Mouse (Mus musculus) intestine, embryonic 16.5 days (tissue): ENCODE results near the gene Dnajc16. TPM values are rescaled to one million over a fixed set of nuclear protein-coding genes. Genes with fewer than 3 reads are reported as not detected.

Experiments used
- ATAC-seq: fragments of 200-750 bp; cut with Nextera tagmentation; 2 replicates; pipeline ENCODE4 v1.8.0; 2017; ENCODE audit warnings: moderate TSS enrichment, moderate library complexity
- H3K27ac ChIP-seq: fragments of 300-500 bp; sonication (generic); 2 replicates; pipeline ENCODE4 v1.5.1; 2014; ENCODE audit warnings: mild to moderate bottlenecking, low read length
- H3K27me3 ChIP-seq: fragments of 300-500 bp; sonication (generic); replicated peaks from 2 replicates; pipeline ENCODE4 v1.6.1; 2014; ENCODE audit warnings: low read length, control low read depth, mixed read lengths; ENCODE audit not compliant: control insufficient read depth, insufficient read depth
- H3K36me3 ChIP-seq: fragments of 300-500 bp; sonication (generic); 2 replicates; pipeline ENCODE4 v1.6.1; 2014; ENCODE audit warnings: low read length, control low read depth; ENCODE audit not compliant: control insufficient read depth, insufficient read depth
- H3K4me1 ChIP-seq: fragments of 300-500 bp; sonication (generic); 2 replicates; pipeline ENCODE4 v1.6.1; 2014; ENCODE audit warnings: low read length, control low read depth, mixed read lengths; ENCODE audit not compliant: control insufficient read depth, insufficient read depth
- H3K4me2 ChIP-seq: fragments of 300-500 bp; sonication (generic); 2 replicates; pipeline ENCODE4 v1.6.1; 2014; ENCODE audit warnings: low read depth, low read length, control low read depth
- H3K4me3 ChIP-seq: fragments of 300-500 bp; sonication (generic); 2 replicates; pipeline ENCODE4 v1.5.1; 2014; ENCODE audit warnings: mild to moderate bottlenecking, low read length
- H3K9ac ChIP-seq: fragments of 300-500 bp; sonication (generic); 2 replicates; pipeline ENCODE4 v1.6.1; 2014; ENCODE audit warnings: low read depth, low read length
- H3K9me3 ChIP-seq: fragments of 300-500 bp; sonication (generic); 2 replicates; pipeline ENCODE4 v1.6.1; 2016; ENCODE audit warnings: low read length, control low read depth; ENCODE audit not compliant: control insufficient read depth
- WGBS: fragments of 180-500 bp; shearing (Covaris S2); extraction: QIAGEN DNeasy Blood & Tissue Kit; methylation state at CpG from one replicate; pipeline ENCODE4 v1.1.7; 2014; 5-methylcytosine and 5-hydroxymethylcytosine counted together
- polyA plus RNA-seq: library from polyadenylated mRNA; unstranded; fragments of >200 nt; fragmentation: Nextera tagmentation; extraction: Ambion mirVana; gene quantifications from 2 replicates; pipeline ENCODE4 v1.2.1, GENCODE M21; 2015

Gene Dnajc16
- polyA plus RNA-seq, 1 experiment from 2014 or later, result 4.3 TPM

DNA sequence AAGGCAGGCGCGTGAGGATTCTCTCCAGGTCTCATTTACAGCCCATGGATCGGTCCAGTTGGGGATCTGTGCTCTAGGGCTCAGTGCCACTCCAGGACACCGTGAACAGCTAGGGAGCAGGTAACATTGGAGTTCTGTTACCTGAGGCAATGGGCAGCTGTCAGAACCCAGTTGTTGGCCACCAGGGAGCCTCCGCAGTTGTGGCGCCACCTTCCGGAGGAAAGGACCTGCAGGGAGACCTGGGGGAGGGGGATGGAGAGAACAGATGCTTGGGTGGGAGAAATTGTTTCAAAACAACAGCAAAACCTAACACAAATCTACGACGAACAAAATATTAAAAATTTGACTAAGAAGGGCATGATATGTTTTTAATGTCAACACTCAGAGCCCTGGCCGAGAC, 31.4 kb upstream of the Dnajc16 start:
- WGBS, result 72% methylated on average over 10 of the region's 10 CpGs
- no peaks in the 10 kb centered on the region for H3K9me3 ChIP-seq

DNA sequence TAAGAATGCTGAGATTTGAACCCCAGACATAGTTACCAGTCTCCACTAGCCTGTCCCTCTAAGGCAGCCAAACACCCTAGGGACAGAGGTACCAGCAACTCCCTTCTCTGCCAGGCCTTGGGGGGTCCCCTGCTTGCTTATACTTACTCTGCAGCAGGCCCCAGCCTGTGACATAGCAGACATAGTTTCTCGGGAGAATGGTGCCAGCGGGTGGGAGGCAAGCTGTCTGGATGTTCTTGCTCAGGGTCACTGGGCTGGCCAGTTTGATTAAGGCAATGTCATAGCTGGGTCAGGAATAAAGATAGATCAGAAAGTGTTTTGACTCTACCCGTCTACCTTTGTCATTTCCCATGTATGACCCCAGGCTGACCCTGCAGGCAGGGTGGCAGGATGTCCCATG, 30.4 kb upstream of the Dnajc16 start:
- Histone ChIP-seq H3K9ac (no peak overlapping the region), H3K27me3 (no peaks in the 10 kb centered on the region), H3K4me1 (no peaks in the 10 kb centered on the region), H3K27ac (no peak overlapping the region), H3K4me3 (no peak overlapping the region), H3K36me3 (no peaks in the 10 kb centered on the region), H3K9me3 (no peaks in the 10 kb centered on the region), H3K4me2 (no peak overlapping the region)
- 60% methylated on average over 3 of the region's 3 CpGs for WGBS
- ATAC-seq, result no peak

More for the DNA sequence above, 31.4 kb upstream of the Dnajc16 start:
- H3K27me3 ChIP-seq, result no peaks in the 10 kb centered on the region
- H3K4me2 ChIP-seq, result no peak overlapping the region
- H3K27ac ChIP-seq, result no peak overlapping the region
- no peak overlapping the region for H3K4me3 ChIP-seq
- H3K36me3 ChIP-seq, result no peaks in the 10 kb centered on the region
- H3K9ac ChIP-seq, result no peak overlapping the region
- no peaks in the 10 kb centered on the region for H3K4me1 ChIP-seq
- ATAC-seq, result no peak

DNA sequence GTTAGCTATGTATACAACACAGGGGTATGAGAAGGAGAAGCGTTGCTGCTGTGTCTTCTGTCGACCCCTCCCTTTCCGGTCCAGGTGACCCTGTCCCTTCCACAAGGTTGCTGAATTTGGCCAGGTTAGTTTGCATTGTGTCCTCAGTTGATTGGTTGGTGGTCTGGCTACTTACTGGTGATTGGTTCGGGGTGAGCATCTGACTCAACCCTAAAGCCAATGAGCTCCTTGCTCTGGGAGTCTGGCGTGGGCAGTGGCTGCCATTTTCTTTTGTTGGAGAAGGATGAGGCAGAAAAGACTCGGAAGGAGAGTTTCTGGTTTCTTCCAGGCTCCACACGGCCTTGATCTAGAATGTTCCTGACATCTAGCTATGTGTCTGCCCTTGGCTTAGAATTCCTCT, 28.6 kb upstream of the Dnajc16 start:
- H3K36me3 ChIP-seq, result no peaks in the 10 kb centered on the region
- ATAC-seq, result no peak
- no peak overlapping the region for H3K9ac ChIP-seq
- H3K27ac ChIP-seq, result no peak overlapping the region
- no peak overlapping the region for H3K4me2 ChIP-seq
- H3K9me3 ChIP-seq, result no peaks in the 10 kb centered on the region
- no peak overlapping the region for H3K4me3 ChIP-seq
- H3K4me1 ChIP-seq, result no peaks in the 10 kb centered on the region
- no peaks in the 10 kb centered on the region for H3K27me3 ChIP-seq
- 91% methylated on average over 7 of the region's 7 CpGs for WGBS

DNA sequence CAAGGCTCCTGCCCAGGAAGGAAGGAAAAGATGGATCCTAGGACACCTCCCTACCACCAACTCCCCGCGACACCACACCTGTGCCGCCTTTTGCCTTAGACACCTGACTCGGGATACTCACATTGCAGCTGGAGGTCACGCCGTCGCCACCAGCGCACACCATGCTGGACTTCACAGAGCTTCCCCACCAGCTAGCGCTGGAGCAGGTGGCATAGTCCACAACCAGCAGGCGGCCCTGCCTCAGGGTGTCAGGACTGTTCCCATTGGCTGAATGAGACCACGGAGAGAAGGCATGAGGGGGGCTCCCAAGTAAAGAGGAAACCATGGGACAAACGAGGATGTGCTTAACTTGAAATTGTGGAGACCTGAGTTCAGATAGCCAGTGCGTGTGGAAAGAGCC, 28.1 kb upstream of the Dnajc16 start:
- Histone ChIP-seq H3K9me3 (no peaks in the 10 kb centered on the region), H3K9ac (no peak overlapping the region), H3K4me2 (no peak overlapping the region), H3K4me1 (no peaks in the 10 kb centered on the region), H3K4me3 (no peak overlapping the region), H3K36me3 (0 out of 2 replicates have a peak, but pooled peaks cover under 1% of the 10 kb centered on the region), H3K27ac (no peak overlapping the region), H3K27me3 (no peaks in the 10 kb centered on the region)
- ATAC-seq, result no peak
- 90% methylated on average over 13 of the region's 13 CpGs for WGBS

DNA sequence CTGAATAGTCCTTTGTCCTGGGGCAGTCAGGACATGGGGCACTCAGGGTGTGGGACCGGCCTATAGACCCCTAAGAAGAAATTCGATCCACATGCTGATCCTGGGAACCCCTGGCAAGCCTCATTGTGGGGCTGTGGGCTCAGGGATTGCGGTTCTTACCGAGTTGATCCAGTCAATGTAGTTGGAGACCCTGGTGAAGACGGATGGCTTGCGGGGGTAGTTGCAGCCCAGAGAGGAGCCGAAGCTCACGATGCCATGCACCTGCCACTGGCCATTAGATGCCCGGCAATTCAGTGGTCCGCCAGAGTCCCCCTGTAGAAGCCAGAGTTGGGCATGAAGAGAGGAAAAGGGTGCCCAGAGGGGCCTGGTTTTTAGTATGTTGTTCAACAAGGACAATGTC, 27.0 kb upstream of the Dnajc16 start:
- no peak for ATAC-seq
- WGBS, result 79% methylated on average over 10 of the region's 10 CpGs
- no peak overlapping the region for H3K9ac ChIP-seq
- H3K4me2 ChIP-seq, result no peak overlapping the region
- peaks cover 6% of the 10 kb centered on the region; the same call in 1 of the 2 replicates for H3K36me3 ChIP-seq
- no peaks in the 10 kb centered on the region for H3K27me3 ChIP-seq
- H3K27ac ChIP-seq, result no peak overlapping the region
- no peak overlapping the region for H3K4me3 ChIP-seq
- H3K9me3 ChIP-seq, result no peaks in the 10 kb centered on the region
- no peaks in the 10 kb centered on the region for H3K4me1 ChIP-seq

DNA sequence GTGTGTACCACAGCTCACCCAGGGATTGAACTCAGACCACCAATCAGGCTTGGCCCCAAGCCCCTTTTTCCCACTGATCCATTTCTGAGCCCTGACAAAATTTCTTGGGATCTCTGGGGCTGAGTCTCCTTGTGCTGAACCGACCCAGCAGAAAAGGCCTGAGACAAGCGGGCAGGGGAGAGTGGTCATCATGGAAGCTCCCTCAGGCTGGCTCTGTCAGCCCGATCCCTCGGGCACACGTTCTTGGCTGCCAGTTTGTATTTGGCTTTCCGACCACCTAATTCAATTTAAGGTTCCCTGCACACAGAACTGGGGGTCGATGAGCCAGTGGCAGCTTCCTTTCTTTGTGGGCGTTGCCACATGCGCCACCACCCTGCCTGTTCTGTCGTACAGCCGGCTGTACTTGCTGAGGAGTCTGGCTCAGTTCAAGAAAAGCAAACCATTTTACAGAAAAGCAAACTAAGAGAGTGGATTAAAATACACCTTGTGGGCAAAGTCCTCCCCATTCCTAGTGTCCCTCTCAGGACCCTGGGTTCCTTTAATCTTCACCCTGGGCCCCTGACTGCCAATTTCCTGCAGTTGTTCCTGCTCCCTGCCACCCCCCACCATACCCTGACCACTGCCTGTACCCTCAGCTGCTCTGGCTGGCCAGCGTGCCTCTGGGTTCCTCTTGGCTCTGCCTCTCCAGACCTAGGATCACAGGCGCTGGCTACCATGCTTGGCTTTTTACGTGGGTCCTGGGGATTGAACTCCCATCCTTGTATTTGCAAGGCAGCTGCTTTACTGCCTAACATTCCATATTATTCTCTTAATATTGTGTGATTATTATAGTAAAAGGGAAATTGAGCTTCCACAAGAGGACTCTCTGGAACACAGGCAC, 26.3 kb upstream of the Dnajc16 start:
- Histone ChIP-seq H3K9me3 (no peaks in the 10 kb centered on the region), H3K27ac (no peak overlapping the region), H3K27me3 (no peaks in the 10 kb centered on the region), H3K36me3 (peaks cover 9% of the 10 kb centered on the region; the same call in 1 of the 2 replicates), H3K9ac (0 out of 2 replicates have a peak overlapping the region, but pooled peaks have one; percentile 19), H3K4me2 (no peak overlapping the region), H3K4me3 (no peak overlapping the region), H3K4me1 (no peaks in the 10 kb centered on the region)
- ATAC-seq, result no peak
- 58% methylated on average over 14 of the region's 14 CpGs for WGBS

DNA sequence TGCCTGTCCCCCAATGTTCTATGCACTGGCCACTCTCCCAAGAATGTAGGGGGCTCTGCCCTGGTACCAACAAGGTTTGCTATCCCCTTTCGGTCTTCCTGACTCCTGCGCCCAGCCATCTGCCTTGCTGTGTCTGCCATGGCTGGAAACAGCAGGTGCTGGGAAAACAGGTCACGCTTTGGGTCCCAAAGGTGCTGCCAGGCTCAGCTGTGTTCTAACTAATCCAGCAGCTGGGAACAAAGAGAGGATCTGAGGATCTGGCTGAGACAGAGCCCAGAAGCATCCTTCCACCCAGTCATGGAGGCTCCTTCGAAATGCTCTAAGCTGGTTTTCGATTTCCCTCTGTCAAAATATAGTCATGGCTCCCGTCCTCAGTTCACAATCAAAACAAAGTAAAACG, 25.5 kb upstream of the Dnajc16 start:
- Histone ChIP-seq H3K4me3 (no peak overlapping the region), H3K27me3 (no peaks in the 10 kb centered on the region), H3K4me1 (no peaks in the 10 kb centered on the region), H3K36me3 (peaks cover 10% of the 10 kb centered on the region; the same call in 1 of the 2 replicates), H3K9ac (no peak overlapping the region), H3K27ac (no peak overlapping the region), H3K4me2 (no peak overlapping the region), H3K9me3 (no peaks in the 10 kb centered on the region)
- no peak for ATAC-seq
- WGBS, result 91% methylated on average over 7 of the region's 7 CpGs

DNA sequence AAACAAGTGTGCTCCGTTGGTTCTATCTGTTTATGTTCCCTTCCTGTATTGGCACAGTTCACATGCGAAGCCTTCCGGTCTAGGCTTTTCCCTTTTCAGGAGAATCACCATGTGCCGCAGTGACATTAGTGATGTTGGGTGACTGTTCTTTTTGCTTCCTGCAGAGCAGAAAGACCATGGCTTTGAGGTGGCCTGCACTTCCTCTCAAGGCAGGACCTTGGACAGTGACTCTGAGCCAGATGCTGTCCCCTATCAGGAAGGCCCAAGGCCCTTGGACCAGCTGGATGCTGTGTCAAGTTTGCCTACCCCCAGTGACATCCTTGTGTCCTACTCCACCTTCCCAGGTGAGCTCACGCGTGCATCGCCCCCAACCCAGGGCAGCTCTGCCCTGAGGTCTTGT, 20.6 kb upstream of the Dnajc16 start:
- H3K9ac ChIP-seq, result no peak overlapping the region
- peaks cover 15% of the 10 kb centered on the region; the same call in 1 of the 2 replicates for H3K36me3 ChIP-seq
- H3K4me2 ChIP-seq, result no peak overlapping the region
- no peak overlapping the region for H3K27ac ChIP-seq
- H3K9me3 ChIP-seq, result no peaks in the 10 kb centered on the region
- ATAC-seq, result no peak
- H3K27me3 ChIP-seq, result no peaks in the 10 kb centered on the region
- 94% methylated on average over 7 of the region's 7 CpGs for WGBS
- no peak overlapping the region for H3K4me3 ChIP-seq
- H3K4me1 ChIP-seq, result no peaks in the 10 kb centered on the region

DNA sequence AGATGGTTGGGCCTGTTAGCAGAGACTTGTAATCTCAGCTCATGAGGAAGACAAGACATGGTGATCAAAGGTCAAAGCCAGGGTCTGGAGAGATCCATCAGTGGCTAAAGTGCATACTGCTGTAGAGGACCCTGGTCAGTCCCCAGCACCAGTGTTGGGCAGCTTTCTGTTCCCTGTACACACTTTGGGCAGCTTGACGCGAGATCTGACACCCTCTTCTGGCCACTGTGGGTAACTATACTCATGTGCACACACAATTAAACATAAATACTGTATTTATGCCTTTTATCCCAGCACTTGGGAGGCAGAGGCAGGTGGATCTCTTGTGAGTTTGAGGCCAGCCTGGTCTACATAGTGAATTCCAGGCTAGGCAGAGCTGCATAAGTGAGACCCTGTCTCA, 20.2 kb upstream of the Dnajc16 start:
- H3K4me1 ChIP-seq, result no peaks in the 10 kb centered on the region
- no peak overlapping the region for H3K27ac ChIP-seq
- H3K27me3 ChIP-seq, result no peaks in the 10 kb centered on the region
- no peak for ATAC-seq
- H3K9me3 ChIP-seq, result no peaks in the 10 kb centered on the region
- WGBS, result 94% methylated on average over 2 of the region's 2 CpGs
- no peak overlapping the region for H3K9ac ChIP-seq
- H3K4me2 ChIP-seq, result no peak overlapping the region
- H3K36me3 ChIP-seq, result peaks cover 16% of the 10 kb centered on the region; the same call in 1 of the 2 replicates
- H3K4me3 ChIP-seq, result no peak overlapping the region
